Mouse (Mus musculus) 416B (cell line): ENCODE data around the gene Gm29776.

Experiments
- DNase-seq: peaks from one replicate; pipeline ENCODE4 v3.0.0; 2011; ENCODE audit warnings: low read depth

The Gm29776 gene

GRCm38 (mm10) chr14:54698733-54699132, at the start of gene Gm29776:
Gene Gm29776, minus strand, starts transcription at chr14:54698833.
- DNase-seq, result no peak

GRCm38 (mm10) chr14:54746038-54746437, 47.4 kb upstream of the Gm29776 start:
- no peak for DNase-seq

GRCm38 (mm10) chr14:54744473-54744872, 45.8 kb upstream of the Gm29776 start:
- no peak for DNase-seq

- DNase-seq, result peak; percentile 89
Observed at GRCm38 (mm10) chr14:54742375-54742774, 43.7 kb upstream of the Gm29776 start.

- DNase-seq, result no peak
Observed at GRCm38 (mm10) chr14:54741721-54742120, 43.1 kb upstream of the Gm29776 start.

GRCm38 (mm10) chr14:54737634-54738033, 39.0 kb upstream of the Gm29776 start:
- no peak for DNase-seq

GRCm38 (mm10) chr14:54736555-54737552, 38.2 kb upstream of the Gm29776 start:
- no peak for DNase-seq

- no peak for DNase-seq
Observed at GRCm38 (mm10) chr14:54735221-54735620, 36.6 kb upstream of the Gm29776 start.

- DNase-seq, result no peak
Observed at GRCm38 (mm10) chr14:54734004-54734403, 35.4 kb upstream of the Gm29776 start.

GRCm38 (mm10) chr14:54732206-54732605, 33.6 kb upstream of the Gm29776 start:
- no peak for DNase-seq

GRCm38 (mm10) chr14:54730305-54730704, 31.7 kb upstream of the Gm29776 start:
- DNase-seq, result no peak

GRCm38 (mm10) chr14:54728823-54729653, 30.4 kb upstream of the Gm29776 start:
- no peak for DNase-seq

- no peak for DNase-seq
Observed at GRCm38 (mm10) chr14:54727565-54727964, 28.9 kb upstream of the Gm29776 start.

GRCm38 (mm10) chr14:54724049-54724448, 25.4 kb upstream of the Gm29776 start:
- peak; percentile 84 for DNase-seq

GRCm38 (mm10) chr14:54721711-54722110, 23.1 kb upstream of the Gm29776 start:
- DNase-seq, result no peak

- no peak for DNase-seq
Observed at GRCm38 (mm10) chr14:54720654-54721350, 22.2 kb upstream of the Gm29776 start.

- no peak for DNase-seq
Observed at GRCm38 (mm10) chr14:54720041-54720440, 21.4 kb upstream of the Gm29776 start.

GRCm38 (mm10) chr14:54715402-54715801, 16.8 kb upstream of the Gm29776 start:
- DNase-seq, result no peak

GRCm38 (mm10) chr14:54714617-54715081, 16.0 kb upstream of the Gm29776 start:
- peak; percentile 81 for DNase-seq

- peak; percentile 95 for DNase-seq
Observed at GRCm38 (mm10) chr14:54714121-54714520, 15.5 kb upstream of the Gm29776 start.

GRCm38 (mm10) chr14:54712861-54713260, 14.2 kb upstream of the Gm29776 start:
- DNase-seq, result peak; percentile 93

- DNase-seq, result no peak
Observed at GRCm38 (mm10) chr14:54712074-54712473, 13.4 kb upstream of the Gm29776 start, which contains the start of gene Cebpe. Gene Cebpe, minus strand, starts transcription at chr14:54712174.
